Mouse (Mus musculus): ENCODE results near the gene Alyref. TPM values are rescaled to one million over a fixed set of nuclear protein-coding genes. Genes with fewer than 3 reads are reported as not detected.
A peak's percentile ranks its signal among the peaks of the same experiment; 100 is the strongest.

Gene Alyref
- polyA plus RNA-seq, 1 experiment, result 218 TPM

DNA sequence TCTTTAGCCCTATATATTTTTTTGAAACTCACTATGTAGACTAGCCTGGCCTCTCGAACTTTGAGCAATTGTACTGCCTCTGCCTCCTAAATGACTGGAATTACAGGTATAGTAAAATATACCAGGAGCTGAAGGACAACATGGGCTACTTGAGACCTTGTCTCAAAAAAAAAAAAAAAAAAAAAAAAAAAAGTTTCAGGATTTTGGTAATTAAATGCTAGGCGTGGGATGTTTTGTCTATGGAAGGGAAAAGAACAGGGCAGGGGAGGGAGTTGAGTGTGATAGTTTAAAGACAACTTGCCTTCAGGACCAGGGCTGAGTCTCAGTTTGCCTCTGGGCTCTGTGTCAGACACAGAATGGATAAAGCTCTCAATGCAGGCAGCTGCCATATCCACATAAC, 23.1 kb downstream of the Alyref start:
- Histone ChIP-seq H3K79me3 (ENCODE audit: low read depth) (peaks cover 39% of the 10 kb centered on the region), H3K79me2 (ENCODE audit: control insufficient read depth, insufficient read depth) (peaks cover 69% of the 10 kb centered on the region), H3K36me3 (ENCODE audit: control insufficient read depth, insufficient read depth) (peaks cover 57% of the 10 kb centered on the region), H3K27me3 (ENCODE audit: control insufficient read depth, insufficient read depth, insufficient read length) (no peaks in the 10 kb centered on the region), H3ac (ENCODE audit: control insufficient read depth, insufficient read length, low read depth) (no peak overlapping the region), H3K4me3 (ENCODE audit: insufficient read depth, poor library complexity, severe bottlenecking) (no peak overlapping the region)
- TF ChIP-seq FOSL1 (IDR thresholded peaks at IDR 0.05; ENCODE audit: insufficient read depth, low read length, poor library complexity, severe bottlenecking) (no peak), USF1 (IDR thresholded peaks at IDR 0.05; ENCODE audit: low read depth) (no peak), CEBPB (IDR thresholded peaks at IDR 0.05; ENCODE audit: low read depth) (no peak), CTCF (IDR thresholded peaks at IDR 0.05; ENCODE audit: control insufficient read depth, insufficient read depth, insufficient read length) (no peak), MYOD1 (IDR thresholded peaks at IDR 0.05; ENCODE audit: control insufficient read depth, insufficient read length, low read depth) (no peak), MAX (IDR thresholded peaks at IDR 0.05) (no peak), MYOG (IDR thresholded peaks at IDR 0.05; ENCODE audit: control insufficient read depth, extremely low read depth, insufficient read length) (no peak)

DNA sequence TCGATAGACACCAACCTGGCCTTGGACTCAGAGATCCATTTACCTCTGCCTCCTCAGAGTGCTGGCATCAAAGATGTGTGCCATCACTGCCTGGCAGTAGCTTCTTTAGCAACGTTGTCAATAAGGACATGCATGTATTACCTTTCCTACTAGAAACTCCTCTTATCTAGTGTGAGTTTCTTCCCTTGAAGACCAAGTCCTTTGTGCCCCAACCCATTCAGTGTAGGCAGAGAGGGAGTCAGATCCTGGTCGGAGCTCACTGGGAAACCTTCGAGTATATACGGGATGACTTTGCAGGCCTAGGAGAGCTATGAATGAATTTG, 23.9 kb downstream of the Alyref start:
- Histone ChIP-seq H3K79me3 (ENCODE audit: low read depth) (peaks cover 35% of the 10 kb centered on the region), H3K4me3 (ENCODE audit: insufficient read depth, poor library complexity, severe bottlenecking) (peak overlapping the region; percentile 89), H3ac (ENCODE audit: control insufficient read depth, insufficient read length, low read depth) (peak overlapping the region; percentile 61), H3K36me3 (ENCODE audit: control insufficient read depth, insufficient read depth) (peaks cover 53% of the 10 kb centered on the region), H3K27me3 (ENCODE audit: control insufficient read depth, insufficient read depth, insufficient read length) (no peaks in the 10 kb centered on the region), H3K79me2 (ENCODE audit: control insufficient read depth, insufficient read depth) (peaks cover 66% of the 10 kb centered on the region)
- TF ChIP-seq FOSL1 (IDR thresholded peaks at IDR 0.05; ENCODE audit: insufficient read depth, low read length, poor library complexity, severe bottlenecking) (no peak), USF1 (IDR thresholded peaks at IDR 0.05; ENCODE audit: low read depth) (no peak), MAX (IDR thresholded peaks at IDR 0.05) (no peak), MYOG (IDR thresholded peaks at IDR 0.05; ENCODE audit: control insufficient read depth, extremely low read depth, insufficient read length) (no peak), MYOD1 (IDR thresholded peaks at IDR 0.05; ENCODE audit: control insufficient read depth, insufficient read length, low read depth) (no peak), CEBPB (IDR thresholded peaks at IDR 0.05; ENCODE audit: low read depth) (no peak), CTCF (IDR thresholded peaks at IDR 0.05; ENCODE audit: control insufficient read depth, insufficient read depth, insufficient read length) (no peak)

DNA sequence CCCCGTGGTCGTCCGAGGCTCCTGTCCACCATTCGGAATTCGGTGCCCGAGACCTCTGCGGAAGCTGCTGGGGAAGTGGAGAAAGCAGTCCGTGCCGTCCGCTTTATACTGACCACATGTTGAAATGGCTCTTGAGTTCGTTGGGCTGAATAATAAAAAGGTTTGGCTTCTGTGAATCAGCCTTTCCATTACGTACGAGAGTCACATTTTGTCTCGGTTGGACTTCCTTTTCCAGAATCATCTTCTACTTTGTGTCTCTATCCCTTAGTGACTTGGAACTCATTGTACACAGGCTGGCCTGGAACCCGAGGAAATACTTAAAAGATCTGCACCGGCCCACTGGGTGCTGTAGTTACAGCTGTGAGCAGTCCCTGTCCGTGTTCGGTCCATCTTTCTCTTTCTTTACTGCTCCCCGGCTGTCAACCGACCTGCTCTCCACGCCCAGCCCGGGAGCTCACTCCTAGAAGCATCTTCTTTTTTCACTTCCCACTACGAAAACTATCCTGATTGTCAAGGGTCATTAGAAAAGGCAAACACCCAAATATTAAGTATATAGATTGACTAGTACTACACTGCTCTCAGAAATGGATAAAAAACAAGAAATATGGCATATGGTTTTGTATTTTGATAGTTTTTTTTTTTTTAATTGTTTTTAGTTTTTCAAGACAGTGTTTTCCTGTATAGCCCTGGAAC, 24.4 kb downstream of the Alyref start:
- peaks cover 49% of the 10 kb centered on the region for H3K36me3 ChIP-seq (ENCODE audit: control insufficient read depth, insufficient read depth)
- TF ChIP-seq FOSL1 (IDR thresholded peaks at IDR 0.05; ENCODE audit: insufficient read depth, low read length, poor library complexity, severe bottlenecking), result no peak
- no peak for TF ChIP-seq MAX (IDR thresholded peaks at IDR 0.05)
- TF ChIP-seq USF1 (IDR thresholded peaks at IDR 0.05; ENCODE audit: low read depth), result no peak
- TF ChIP-seq CEBPB (IDR thresholded peaks at IDR 0.05; ENCODE audit: low read depth), result no peak
- TF ChIP-seq MYOD1 (IDR thresholded peaks at IDR 0.05; ENCODE audit: control insufficient read depth, insufficient read length, low read depth), result no peak
- TF ChIP-seq MYOG (IDR thresholded peaks at IDR 0.05; ENCODE audit: control insufficient read depth, extremely low read depth, insufficient read length), result no peak
- no peak for TF ChIP-seq CTCF (IDR thresholded peaks at IDR 0.05; ENCODE audit: control insufficient read depth, insufficient read depth, insufficient read length)
- H3K27me3 ChIP-seq (ENCODE audit: control insufficient read depth, insufficient read depth, insufficient read length), result no peaks in the 10 kb centered on the region
- peaks cover 30% of the 10 kb centered on the region for H3K79me3 ChIP-seq (ENCODE audit: low read depth)
- peaks cover 63% of the 10 kb centered on the region for H3K79me2 ChIP-seq (ENCODE audit: control insufficient read depth, insufficient read depth)
- H3ac ChIP-seq (ENCODE audit: control insufficient read depth, insufficient read length, low read depth), result peak overlapping the region; percentile 94
- peak overlapping the region; percentile 89 for H3K4me3 ChIP-seq (ENCODE audit: insufficient read depth, poor library complexity, severe bottlenecking)

DNA sequence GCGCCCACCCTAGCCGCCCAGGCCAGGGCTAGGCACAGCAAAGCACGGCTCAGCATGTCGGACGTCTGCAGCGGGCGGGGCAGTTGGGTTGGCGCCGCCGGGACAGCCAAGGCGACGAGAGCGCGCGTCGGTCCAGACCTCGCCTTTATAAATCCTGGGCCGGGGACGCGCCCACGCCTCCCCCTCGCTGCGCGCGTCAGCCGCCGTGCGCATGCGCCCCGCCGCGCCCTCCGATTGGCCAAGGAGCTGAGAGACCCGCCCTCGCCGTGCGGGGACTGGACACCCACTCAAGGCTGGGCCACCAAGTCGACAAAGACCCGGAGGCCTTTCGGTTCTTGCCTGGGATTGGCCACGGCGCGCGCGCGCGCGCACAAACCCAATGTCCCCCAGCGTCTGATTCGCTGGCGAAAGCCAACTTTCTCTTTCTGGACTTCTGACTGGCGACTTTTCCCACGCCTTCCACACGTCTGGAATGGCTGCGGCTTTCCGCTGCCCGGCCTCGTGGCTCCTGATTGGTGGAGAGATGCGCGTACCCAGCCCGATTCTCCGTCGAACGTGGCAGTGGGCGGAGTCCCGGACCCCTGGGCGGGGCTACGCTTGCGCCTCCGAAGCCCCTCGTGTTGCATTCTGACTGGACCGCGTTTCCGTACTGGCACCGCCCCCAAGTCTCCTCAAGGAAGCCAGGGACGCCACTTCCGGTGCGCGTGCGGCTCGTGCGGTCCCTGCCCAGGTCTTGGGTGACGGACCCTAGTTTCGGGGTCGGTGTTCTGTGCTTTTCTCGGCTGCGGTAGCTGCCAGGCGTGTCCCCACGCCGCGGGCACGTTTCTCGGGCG, 25.2 kb downstream of the Alyref start, which contains the start of gene P4hb:
P4hb (minus strand) TSS at position 502 of the 833 bp plus-strand sequence.
- Histone ChIP-seq H3K79me3 (ENCODE audit: low read depth) (peaks cover 37% of the 10 kb centered on the region), H3ac (ENCODE audit: control insufficient read depth, insufficient read length, low read depth) (peak within 1 kb of the TSS; percentile 94), H3K4me3 (ENCODE audit: insufficient read depth, poor library complexity, severe bottlenecking) (peak within 1 kb of the TSS; percentile 91), H3K27me3 (ENCODE audit: control insufficient read depth, insufficient read depth, insufficient read length) (no peaks in the 10 kb centered on the region), H3K36me3 (ENCODE audit: control insufficient read depth, insufficient read depth) (peaks cover 49% of the 10 kb centered on the region), H3K79me2 (ENCODE audit: control insufficient read depth, insufficient read depth) (peaks cover 63% of the 10 kb centered on the region)
- no peak for TF ChIP-seq USF1 (IDR thresholded peaks at IDR 0.05; ENCODE audit: low read depth)
- TF ChIP-seq MAX (IDR thresholded peaks at IDR 0.05), result peak; percentile 92

DNA sequence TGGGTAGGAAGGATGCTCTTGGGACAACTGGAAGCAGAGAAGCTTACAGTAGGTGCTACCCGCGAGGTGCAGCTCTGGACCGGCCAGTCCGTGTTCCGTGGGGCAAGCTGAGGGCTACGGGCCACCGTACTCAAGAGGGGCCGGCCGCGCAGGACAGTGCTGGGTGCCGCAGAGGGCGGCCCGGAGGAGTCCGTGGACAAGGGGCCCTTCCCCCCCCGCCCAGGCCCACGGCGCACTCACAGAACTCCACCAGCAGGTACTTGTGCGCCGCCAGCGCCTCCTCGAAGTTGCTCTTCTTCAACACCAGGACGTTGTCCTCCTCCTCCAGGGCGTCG, 25.8 kb downstream of the Alyref start:
- no peaks in the 10 kb centered on the region for H3K27me3 ChIP-seq (ENCODE audit: control insufficient read depth, insufficient read depth, insufficient read length)
- H3ac ChIP-seq (ENCODE audit: control insufficient read depth, insufficient read length, low read depth), result peak overlapping the region; percentile 93
- peak overlapping the region; percentile 91 for H3K4me3 ChIP-seq (ENCODE audit: insufficient read depth, poor library complexity, severe bottlenecking)
- TF ChIP-seq CEBPB (IDR thresholded peaks at IDR 0.05; ENCODE audit: low read depth), result no peak
- TF ChIP-seq CTCF (IDR thresholded peaks at IDR 0.05; ENCODE audit: control insufficient read depth, insufficient read depth, insufficient read length), result no peak
- no peak for TF ChIP-seq MYOG (IDR thresholded peaks at IDR 0.05; ENCODE audit: control insufficient read depth, extremely low read depth, insufficient read length)
- no peak for TF ChIP-seq MAX (IDR thresholded peaks at IDR 0.05)
- TF ChIP-seq MYOD1 (IDR thresholded peaks at IDR 0.05; ENCODE audit: control insufficient read depth, insufficient read length, low read depth), result no peak
- TF ChIP-seq FOSL1 (IDR thresholded peaks at IDR 0.05; ENCODE audit: insufficient read depth, low read length, poor library complexity, severe bottlenecking), result no peak
- no peak for TF ChIP-seq USF1 (IDR thresholded peaks at IDR 0.05; ENCODE audit: low read depth)
- H3K79me3 ChIP-seq (ENCODE audit: low read depth), result peaks cover 41% of the 10 kb centered on the region
- peaks cover 64% of the 10 kb centered on the region for H3K79me2 ChIP-seq (ENCODE audit: control insufficient read depth, insufficient read depth)
- H3K36me3 ChIP-seq (ENCODE audit: control insufficient read depth, insufficient read depth), result peaks cover 49% of the 10 kb centered on the region
